Mouse (Mus musculus): Measurements from ENCODE around the gene Actn1.
"Not testable (repeated sequence)": the region's sequence is repeated elsewhere in the genome, so short reads cannot be mapped to it uniquely, and the experiment has no call there.

The Actn1 gene

GRCm38 (mm10) chr12:80260056-80260743 lies at the start of gene Actn1:
Actn1 (minus strand) TSS chr12:80260371.
- DNase-seq (ENCODE audit: extremely low spot score, low spot score): peak; percentile 92

GRCm38 (mm10) chr12:80307556-80307955 lies 47.4 kb upstream of the Actn1 start:
- DNase-seq (ENCODE audit: extremely low spot score, low spot score): no peak

GRCm38 (mm10) chr12:80304518-80304917 lies 44.3 kb upstream of the Actn1 start:
- DNase-seq (ENCODE audit: extremely low spot score, low spot score): no peak

GRCm38 (mm10) chr12:80300833-80301456 lies 40.8 kb upstream of the Actn1 start:
- DNase-seq (ENCODE audit: extremely low spot score, low spot score): no peak

GRCm38 (mm10) chr12:80298714-80299113 lies 38.5 kb upstream of the Actn1 start:
- no peak for DNase-seq (ENCODE audit: extremely low spot score, low spot score)

GRCm38 (mm10) chr12:80291895-80292435 lies 31.8 kb upstream of the Actn1 start:
- DNase-seq (ENCODE audit: extremely low spot score, low spot score): no peak

- DNase-seq (ENCODE audit: extremely low spot score, low spot score): no peak
Observed at GRCm38 (mm10) chr12:80290964-80291363, 30.8 kb upstream of the Actn1 start.

GRCm38 (mm10) chr12:80290483-80290882 lies 30.3 kb upstream of the Actn1 start:
- no peak for DNase-seq (ENCODE audit: extremely low spot score, low spot score)

- no peak for DNase-seq (ENCODE audit: extremely low spot score, low spot score)
Observed at GRCm38 (mm10) chr12:80289722-80290121, 29.6 kb upstream of the Actn1 start.

- DNase-seq (ENCODE audit: extremely low spot score, low spot score): no peak
Observed at GRCm38 (mm10) chr12:80285890-80286289, 25.7 kb upstream of the Actn1 start.

GRCm38 (mm10) chr12:80284251-80284650 lies 24.1 kb upstream of the Actn1 start:
- not testable (repeated sequence) for DNase-seq (ENCODE audit: extremely low spot score, low spot score)

GRCm38 (mm10) chr12:80278866-80279265 lies 18.7 kb upstream of the Actn1 start:
- no peak for DNase-seq (ENCODE audit: extremely low spot score, low spot score)

GRCm38 (mm10) chr12:80277428-80277827 lies 17.3 kb upstream of the Actn1 start:
- DNase-seq (ENCODE audit: extremely low spot score, low spot score): no peak

GRCm38 (mm10) chr12:80275187-80275820 lies 15.1 kb upstream of the Actn1 start:
- DNase-seq (ENCODE audit: extremely low spot score, low spot score): no peak

GRCm38 (mm10) chr12:80273020-80273686 lies 13.0 kb upstream of the Actn1 start:
- peak; percentile 55 for DNase-seq (ENCODE audit: extremely low spot score, low spot score)

- no peak for DNase-seq (ENCODE audit: extremely low spot score, low spot score)
Observed at GRCm38 (mm10) chr12:80271806-80272205, 11.6 kb upstream of the Actn1 start.

- DNase-seq (ENCODE audit: extremely low spot score, low spot score): peak; percentile 33
Observed at GRCm38 (mm10) chr12:80270924-80271323, 10.8 kb upstream of the Actn1 start.

- DNase-seq (ENCODE audit: extremely low spot score, low spot score): no peak
Observed at GRCm38 (mm10) chr12:80269303-80269702, 9.1 kb upstream of the Actn1 start.

GRCm38 (mm10) chr12:80267962-80268361 lies 7.8 kb upstream of the Actn1 start:
- DNase-seq (ENCODE audit: extremely low spot score, low spot score): no peak

- not testable (repeated sequence) for DNase-seq (ENCODE audit: extremely low spot score, low spot score)
Observed at GRCm38 (mm10) chr12:80264388-80264787, 4.2 kb upstream of the Actn1 start.

Measured in neural tube, embryonic 10.5 days (tissue).